Mouse (Mus musculus): ENCODE data around the gene AF067061.

DNA sequence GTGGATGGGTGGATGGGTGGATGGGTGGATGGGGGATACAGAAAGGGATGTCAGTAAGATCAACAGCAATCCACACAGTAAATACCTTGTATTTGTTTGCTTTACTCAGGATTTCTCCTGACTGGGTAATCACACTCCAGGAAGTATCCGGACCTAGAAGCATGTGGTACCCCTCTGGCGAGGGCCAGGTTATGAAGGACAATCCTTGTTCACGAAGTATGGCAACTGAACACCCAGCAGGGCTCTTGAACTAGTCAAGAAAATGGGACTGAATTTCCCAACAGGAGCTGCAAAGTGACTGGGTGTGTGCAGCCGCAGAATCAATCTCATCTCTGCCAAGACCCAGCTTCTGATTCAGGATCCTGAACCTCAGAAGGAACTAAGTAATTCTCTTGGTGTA, 37.9 kb downstream of the AF067061 start:
- TF ChIP-seq CTCF (IDR thresholded peaks at IDR 0.05; ENCODE audit: low read depth, low read length): no peak
- no peak for TF ChIP-seq POLR2A (IDR thresholded peaks at IDR 0.05; ENCODE audit: insufficient read depth, low read length)
- TF ChIP-seq EP300 (IDR thresholded peaks at IDR 0.05; ENCODE audit: insufficient read depth, low read depth, low read length): no peak

Data from ES-Bruce4 (cell line).